Mouse (Mus musculus): Measurements from ENCODE around the gene Cacnb1. TPM values are rescaled to one million over a fixed set of nuclear protein-coding genes. Genes with fewer than 3 reads are reported as not detected.
A peak's percentile ranks its signal among the peaks of the same experiment; 100 is the strongest.

Cacnb1 gene
- polyA plus RNA-seq, 1 experiment = 8.9 TPM

DNA sequence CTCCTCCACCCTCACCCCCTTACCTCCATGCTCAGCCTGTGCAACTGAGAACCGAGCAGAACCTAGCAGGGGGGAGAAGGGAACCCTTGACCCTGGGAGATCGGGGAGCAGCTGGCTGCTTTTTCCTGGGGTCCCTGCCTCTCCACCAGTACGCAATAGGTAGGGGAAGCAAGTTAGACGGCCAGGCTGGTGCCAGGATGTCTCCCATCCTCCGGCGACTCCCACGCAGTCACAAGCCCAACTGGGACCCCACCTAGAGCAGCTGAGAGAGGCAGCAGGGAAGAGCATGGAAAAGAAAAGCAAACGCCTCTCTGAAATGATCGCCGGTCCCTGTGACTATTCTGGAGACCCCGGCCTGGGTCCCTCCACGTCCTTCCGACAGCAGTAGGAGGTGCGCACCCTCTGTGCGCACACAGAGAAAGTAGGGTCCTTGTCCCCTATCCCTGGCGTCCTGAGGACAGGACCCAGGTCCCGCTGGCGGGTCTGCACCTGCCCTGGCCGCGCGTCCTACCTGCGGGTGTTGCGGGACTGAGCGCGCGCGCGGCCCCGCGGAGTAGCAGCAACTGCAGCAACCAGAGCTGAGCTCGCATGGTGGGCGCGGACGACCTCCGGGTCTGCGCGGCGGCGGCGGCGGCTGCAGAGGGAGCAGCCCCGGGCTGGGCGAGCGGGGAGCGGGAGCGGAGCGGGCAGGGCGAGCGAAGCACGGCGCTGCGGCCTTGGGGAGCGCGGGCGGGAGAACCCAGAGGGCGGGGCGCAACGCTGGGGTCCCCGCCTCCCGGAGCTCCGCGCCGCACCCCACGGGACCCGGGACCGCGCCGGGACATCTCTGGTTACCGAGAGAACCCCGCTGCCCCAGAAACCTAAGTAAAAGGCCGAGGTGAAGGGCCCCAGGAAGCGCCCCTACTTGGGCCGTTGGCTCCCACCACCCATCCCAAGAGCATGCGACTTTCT lies 36.8 kb downstream of the Cacnb1 start, which contains the start of gene Plxdc1:
Gene Plxdc1, minus strand, starts transcription at position 718 of the 951 bp plus-strand sequence.
- H3K27ac ChIP-seq (ENCODE audit: insufficient read depth, low read length) = no peak within 1 kb of the TSS
- peaks cover 6% of the 10 kb centered on the region; the same call in 1 of the 2 replicates for H3K27me3 ChIP-seq (ENCODE audit: control insufficient read depth, insufficient read depth, low read length)
- peak within 1 kb of the TSS; percentile 63 for H3K4me3 ChIP-seq (ENCODE audit: extremely low read depth, insufficient read depth, insufficient read length)
- no peak for TF ChIP-seq CTCF (IDR thresholded peaks at IDR 0.05; ENCODE audit: extremely low read depth, insufficient read depth, insufficient read length, insufficient replicate concordance)
- TF ChIP-seq POLR2A (IDR thresholded peaks at IDR 0.05; ENCODE audit: low read depth, low read length) = no peak
- H3K4me1 ChIP-seq (ENCODE audit: control insufficient read depth, insufficient read depth, insufficient read length) = peaks cover 4% of the 10 kb centered on the region; the same call in 1 of the 2 replicates
- WGBS = 3% methylated on average over 63 of the region's 74 CpGs
- DNase-seq (ENCODE audit: low read depth in 1 of 2, low spot score in 2 of 2) = peak in 1 of 2 experiments; percentile 46
- no peaks in the 10 kb centered on the region for H3K36me3 ChIP-seq (ENCODE audit: control insufficient read depth, insufficient read depth, low read length)

GRCm38 (mm10) chr11:97983983-97984382 lies 38.9 kb downstream of the Cacnb1 start:
- 47% methylated on average over 1 of the region's 1 CpGs for WGBS
- no peaks in the 10 kb centered on the region for H3K36me3 ChIP-seq (ENCODE audit: control insufficient read depth, insufficient read depth, low read length)
- H3K4me1 ChIP-seq (ENCODE audit: control insufficient read depth, insufficient read depth, insufficient read length) = peaks cover 4% of the 10 kb centered on the region; the same call in 1 of the 2 replicates
- no peak overlapping the region for H3K4me3 ChIP-seq (ENCODE audit: extremely low read depth, insufficient read depth, insufficient read length)
- no peak overlapping the region for H3K27ac ChIP-seq (ENCODE audit: insufficient read depth, low read length)
- DNase-seq (ENCODE audit: low read depth in 1 of 2, low spot score in 2 of 2) = no peak
- peaks cover 6% of the 10 kb centered on the region; the same call in 1 of the 2 replicates for H3K27me3 ChIP-seq (ENCODE audit: control insufficient read depth, insufficient read depth, low read length)
- no peak for TF ChIP-seq CTCF (IDR thresholded peaks at IDR 0.05; ENCODE audit: extremely low read depth, insufficient read depth, insufficient read length, insufficient replicate concordance)

- Histone ChIP-seq H3K27me3 (ENCODE audit: control insufficient read depth, insufficient read depth, low read length) (peaks cover 6% of the 10 kb centered on the region; the same call in 1 of the 2 replicates), H3K4me1 (ENCODE audit: control insufficient read depth, insufficient read depth, insufficient read length) (peaks cover 4% of the 10 kb centered on the region; the same call in 1 of the 2 replicates), H3K36me3 (ENCODE audit: control insufficient read depth, insufficient read depth, low read length) (no peaks in the 10 kb centered on the region), H3K4me3 (ENCODE audit: extremely low read depth, insufficient read depth, insufficient read length) (no peak overlapping the region), H3K27ac (ENCODE audit: insufficient read depth, low read length) (no peak overlapping the region)
- DNase-seq (ENCODE audit: low read depth in 1 of 2, low spot score in 2 of 2) = no peak
- WGBS = 88% methylated on average over 3 of the region's 3 CpGs
- TF ChIP-seq CTCF (IDR thresholded peaks at IDR 0.05; ENCODE audit: extremely low read depth, insufficient read depth, insufficient read length, insufficient replicate concordance) (no peak), POLR2A (IDR thresholded peaks at IDR 0.05; ENCODE audit: low read depth, low read length) (no peak)
Observed at GRCm38 (mm10) chr11:97983506-97983905, 39.3 kb downstream of the Cacnb1 start.

GRCm38 (mm10) chr11:97982721-97983120 lies 40.1 kb downstream of the Cacnb1 start:
- DNase-seq (ENCODE audit: low read depth in 1 of 2, low spot score in 2 of 2) = no peak
- H3K4me1 ChIP-seq (ENCODE audit: control insufficient read depth, insufficient read depth, insufficient read length) = peaks cover 4% of the 10 kb centered on the region; the same call in 1 of the 2 replicates
- TF ChIP-seq CTCF (IDR thresholded peaks at IDR 0.05; ENCODE audit: extremely low read depth, insufficient read depth, insufficient read length, insufficient replicate concordance) (no peak), POLR2A (IDR thresholded peaks at IDR 0.05; ENCODE audit: low read depth, low read length) (no peak)
- H3K27ac ChIP-seq (ENCODE audit: insufficient read depth, low read length) = no peak overlapping the region
- H3K36me3 ChIP-seq (ENCODE audit: control insufficient read depth, insufficient read depth, low read length) = no peaks in the 10 kb centered on the region
- H3K4me3 ChIP-seq (ENCODE audit: extremely low read depth, insufficient read depth, insufficient read length) = no peak overlapping the region
- H3K27me3 ChIP-seq (ENCODE audit: control insufficient read depth, insufficient read depth, low read length) = peaks cover 6% of the 10 kb centered on the region; the same call in 1 of the 2 replicates
- 89% methylated on average over 9 of the region's 9 CpGs for WGBS

- no peaks in the 10 kb centered on the region for H3K36me3 ChIP-seq (ENCODE audit: control insufficient read depth, insufficient read depth, low read length)
- H3K4me1 ChIP-seq (ENCODE audit: control insufficient read depth, insufficient read depth, insufficient read length) = 0 out of 2 replicates have a peak, but pooled peaks cover 4% of the 10 kb centered on the region
- WGBS = 79% methylated on average over 9 of the region's 9 CpGs
- H3K4me3 ChIP-seq (ENCODE audit: extremely low read depth, insufficient read depth, insufficient read length) = no peak overlapping the region
- H3K27ac ChIP-seq (ENCODE audit: insufficient read depth, low read length) = no peak overlapping the region
- no peak for DNase-seq (ENCODE audit: low read depth in 1 of 2, low spot score in 2 of 2)
- H3K27me3 ChIP-seq (ENCODE audit: control insufficient read depth, insufficient read depth, low read length) = no peaks in the 10 kb centered on the region
- TF ChIP-seq CTCF (IDR thresholded peaks at IDR 0.05; ENCODE audit: extremely low read depth, insufficient read depth, insufficient read length, insufficient replicate concordance) (no peak), POLR2A (IDR thresholded peaks at IDR 0.05; ENCODE audit: low read depth, low read length) (no peak)
Observed at GRCm38 (mm10) chr11:97980531-97980966, 42.3 kb downstream of the Cacnb1 start.

DNA sequence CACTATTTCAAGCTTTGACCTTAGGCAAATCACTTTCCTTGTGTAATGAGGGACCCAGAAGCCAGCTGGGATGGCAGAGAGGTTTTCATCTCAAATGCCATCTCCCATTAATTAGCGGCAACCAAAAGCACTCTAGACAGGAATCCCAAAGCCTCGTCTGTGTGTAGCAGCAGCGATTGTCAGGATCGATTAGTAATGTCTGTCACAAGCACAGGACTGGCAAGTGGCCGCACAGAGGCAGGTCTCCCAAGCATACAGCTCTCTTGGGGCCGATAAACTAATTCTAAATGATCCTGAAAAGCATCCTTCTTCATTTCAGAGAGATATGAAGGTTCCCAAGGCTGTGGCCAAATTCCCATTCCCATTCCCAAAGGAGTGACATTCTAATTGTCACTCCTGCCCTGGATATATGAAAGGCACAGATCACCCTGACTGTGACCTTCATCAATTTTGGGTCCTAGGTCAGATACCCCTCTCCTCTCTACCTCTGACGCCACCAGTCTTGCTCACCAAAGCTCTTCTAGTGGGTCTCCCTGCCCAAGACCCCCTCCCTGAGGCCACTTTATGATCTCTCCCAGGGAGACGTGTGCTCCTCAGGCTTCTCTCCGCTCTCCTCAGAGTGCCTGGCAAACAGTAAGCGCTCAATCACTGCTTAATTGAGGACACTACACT lies 42.9 kb downstream of the Cacnb1 start:
- no peaks in the 10 kb centered on the region for H3K36me3 ChIP-seq (ENCODE audit: control insufficient read depth, insufficient read depth, low read length)
- DNase-seq (ENCODE audit: low read depth in 1 of 2, low spot score in 2 of 2) = no peak
- 79% methylated on average over 10 of the region's 10 CpGs for WGBS
- H3K27ac ChIP-seq (ENCODE audit: insufficient read depth, low read length) = no peak overlapping the region
- H3K4me1 ChIP-seq (ENCODE audit: control insufficient read depth, insufficient read depth, insufficient read length) = 0 out of 2 replicates have a peak, but pooled peaks cover 4% of the 10 kb centered on the region
- TF ChIP-seq POLR2A (IDR thresholded peaks at IDR 0.05; ENCODE audit: low read depth, low read length) (no peak), CTCF (IDR thresholded peaks at IDR 0.05; ENCODE audit: extremely low read depth, insufficient read depth, insufficient read length, insufficient replicate concordance) (no peak)
- no peaks in the 10 kb centered on the region for H3K27me3 ChIP-seq (ENCODE audit: control insufficient read depth, insufficient read depth, low read length)
- H3K4me3 ChIP-seq (ENCODE audit: extremely low read depth, insufficient read depth, insufficient read length) = no peak overlapping the region

Measured in spleen, adult 2 months (tissue).